Mouse (Mus musculus) heart, postnatal 0 days (tissue): Measurements from ENCODE around the gene Pcdh9. TPM values are rescaled to one million over a fixed set of nuclear protein-coding genes. Genes with fewer than 3 reads are reported as not detected.

ENCODE experiments used
- ATAC-seq: fragments of 200-750 bp; cut with Nextera tagmentation; 2 replicates; pipeline ENCODE4 v1.8.0; 2017; ENCODE audit warnings: low read depth, moderate number of reproducible peaks, moderate library complexity; ENCODE audit not compliant: insufficient read depth
- DNase-seq: peaks from one replicate; pipeline ENCODE4 v3.0.0-alpha.2; 2016; ENCODE audit warnings: low spot score
- H3K27ac ChIP-seq: fragments of 300-500 bp; sonication (generic); 2 replicates; pipeline ENCODE4 v1.5.1; 2014; ENCODE audit warnings: low read depth, mild to moderate bottlenecking
- H3K27me3 ChIP-seq: fragments of 300-500 bp; sonication (generic); 2 replicates; pipeline ENCODE4 v1.6.1; 2014; ENCODE audit warnings: low read length, mixed read lengths; ENCODE audit not compliant: control insufficient read depth, insufficient read depth
- H3K36me3 ChIP-seq: fragments of 300-500 bp; sonication (generic); replicated peaks from 2 replicates; pipeline ENCODE4 v1.6.1; 2014; ENCODE audit warnings: low read length, mixed read lengths; ENCODE audit not compliant: control insufficient read depth, insufficient read depth
- H3K4me1 ChIP-seq: fragments of 300-500 bp; sonication (generic); 2 replicates; pipeline ENCODE4 v1.6.1; 2014; ENCODE audit warnings: antibody characterized with exemption; ENCODE audit not compliant: control insufficient read depth, insufficient read depth
- H3K4me2 ChIP-seq: fragments of 300-500 bp; sonication (generic); 2 replicates; pipeline ENCODE4 v1.6.1; 2014; ENCODE audit warnings: low read depth, mild to moderate bottlenecking, low read length, moderate library complexity
- H3K4me3 ChIP-seq: fragments of 300-500 bp; sonication (generic); 2 replicates; pipeline ENCODE4 v1.5.1; 2014; ENCODE audit warnings: low read depth, low read length
- H3K9ac ChIP-seq: fragments of 300-500 bp; sonication (generic); replicated peaks from 2 replicates; pipeline ENCODE4 v1.6.1; 2014; ENCODE audit warnings: low read depth, low read length, mixed read lengths
- H3K9me3 ChIP-seq: fragments of 300-500 bp; sonication (generic); replicated peaks from 2 replicates; pipeline ENCODE4 v1.6.1; 2016; ENCODE audit warnings: low read length; ENCODE audit not compliant: control insufficient read depth
- CTCF ChIP-seq: IDR thresholded peaks from 2 replicates; pipeline ENCODE4 v1.5.1; 2016; ENCODE audit warnings: antibody characterized with exemption, control low read depth, low read depth
- EP300 ChIP-seq: IDR thresholded peaks from 2 replicates; pipeline ENCODE4 v1.6.1; 2016; ENCODE audit warnings: antibody characterized with exemption, low read depth
- WGBS: fragments of 180-500 bp; shearing (Covaris S2); extraction: QIAGEN DNeasy Blood & Tissue Kit; methylation state at CpG from one replicate; pipeline ENCODE4 v1.1.7; 2014; 5-methylcytosine and 5-hydroxymethylcytosine counted together
- polyA plus RNA-seq: library from polyadenylated mRNA; unstranded; fragments of >200 nt; fragmentation: Nextera tagmentation; extraction: Ambion mirVana; gene quantifications from 2 replicates; pipeline ENCODE4 v1.2.1, GENCODE M21; 2015
- total RNA-seq: library from RNA; depleted of rRNA; stranded (reverse); fragments of >200 nt; gene quantifications from 2 replicates; pipeline ENCODE4 v1.2.3, GENCODE M21; 2014; ENCODE audit warnings: low replicate concordance

Pcdh9 gene
- total and polyA plus RNA-seq, 2 experiments from 2014 or later: 0.88 to 2.6 TPM

GRCm38 (mm10) chr14:93884467-93884866, 6.0 kb downstream of the Pcdh9 start:
- Histone ChIP-seq H3K27ac (no peak overlapping the region), H3K4me2 (no peak overlapping the region), H3K27me3 (no peaks in the 10 kb centered on the region), H3K36me3 (no peaks in the 10 kb centered on the region), H3K9me3 (no peaks in the 10 kb centered on the region), H3K4me1 (0 out of 2 replicates have a peak, but pooled peaks cover 2% of the 10 kb centered on the region), H3K4me3 (no peak overlapping the region), H3K9ac (no peak overlapping the region)
- TF ChIP-seq CTCF (peak; percentile 82), EP300 (no peak)
- WGBS: 2% methylated on average over 2 of the region's 2 CpGs
- ATAC-seq (peak; percentile 66), DNase-seq (peak; percentile 66)

GRCm38 (mm10) chr14:93880071-93880470, 10.4 kb downstream of the Pcdh9 start:
- Histone ChIP-seq H3K27me3 (no peaks in the 10 kb centered on the region), H3K36me3 (no peaks in the 10 kb centered on the region), H3K27ac (no peak overlapping the region), H3K4me3 (no peak overlapping the region), H3K9me3 (no peaks in the 10 kb centered on the region), H3K4me2 (no peak overlapping the region), H3K4me1 (no peaks in the 10 kb centered on the region), H3K9ac (no peak overlapping the region)
- ATAC-seq (no peak), DNase-seq (no peak)
- 81% methylated on average over 1 of the region's 1 CpGs for WGBS
- TF ChIP-seq CTCF (no peak), EP300 (no peak)

- DNase-seq (no peak), ATAC-seq (no peak)
- no peaks in the 10 kb centered on the region for H3K4me1 ChIP-seq
- H3K36me3 ChIP-seq: no peaks in the 10 kb centered on the region
- no peaks in the 10 kb centered on the region for H3K9me3 ChIP-seq
- TF ChIP-seq CTCF (no peak), EP300 (no peak)
- no peaks in the 10 kb centered on the region for H3K27me3 ChIP-seq
- no peak overlapping the region for H3K4me3 ChIP-seq
- H3K4me2 ChIP-seq: no peak overlapping the region
- WGBS: 88% methylated on average over 1 of the region's 1 CpGs
- no peak overlapping the region for H3K27ac ChIP-seq
- H3K9ac ChIP-seq: no peak overlapping the region
Observed at GRCm38 (mm10) chr14:93875968-93876367, 14.5 kb downstream of the Pcdh9 start.

- H3K27me3 ChIP-seq: no peaks in the 10 kb centered on the region
- no peaks in the 10 kb centered on the region for H3K4me1 ChIP-seq
- ATAC-seq (no peak), DNase-seq (no peak)
- H3K9me3 ChIP-seq: no peaks in the 10 kb centered on the region
- no peak overlapping the region for H3K9ac ChIP-seq
- H3K27ac ChIP-seq: no peak overlapping the region
- H3K36me3 ChIP-seq: no peaks in the 10 kb centered on the region
- no peak overlapping the region for H3K4me2 ChIP-seq
- no peak for TF ChIP-seq CTCF
- TF ChIP-seq EP300: no peak
- no peak overlapping the region for H3K4me3 ChIP-seq
Observed at GRCm38 (mm10) chr14:93868211-93868610, 22.3 kb downstream of the Pcdh9 start.

GRCm38 (mm10) chr14:93858069-93858468, 32.4 kb downstream of the Pcdh9 start:
- Histone ChIP-seq H3K9me3 (no peaks in the 10 kb centered on the region), H3K4me2 (no peak overlapping the region), H3K27ac (no peak overlapping the region), H3K36me3 (no peaks in the 10 kb centered on the region), H3K4me3 (no peak overlapping the region), H3K4me1 (no peaks in the 10 kb centered on the region), H3K27me3 (no peaks in the 10 kb centered on the region), H3K9ac (no peak overlapping the region)
- TF ChIP-seq EP300 (no peak), CTCF (no peak)
- 70% methylated on average over 3 of the region's 3 CpGs for WGBS
- no peak for ATAC-seq
- DNase-seq: no peak

GRCm38 (mm10) chr14:93846091-93846677, 44.3 kb downstream of the Pcdh9 start:
- Histone ChIP-seq H3K4me1 (no peaks in the 10 kb centered on the region), H3K36me3 (no peaks in the 10 kb centered on the region), H3K4me2 (no peak overlapping the region), H3K9ac (no peak overlapping the region), H3K27ac (no peak overlapping the region), H3K4me3 (no peak overlapping the region), H3K9me3 (no peaks in the 10 kb centered on the region), H3K27me3 (no peaks in the 10 kb centered on the region)
- ATAC-seq (no peak), DNase-seq (no peak)
- TF ChIP-seq CTCF: no peak
- TF ChIP-seq EP300: no peak
- WGBS: 39% methylated on average over 1 of the region's 1 CpGs
